Mouse (Mus musculus) G1E (cell line): ENCODE results near the gene Rab43. TPM values are rescaled to one million over a fixed set of nuclear protein-coding genes. Genes with fewer than 3 reads are reported as not detected.

Experiments used
- ATAC-seq: 2 replicates; pipeline ENCODE4 v1.8.0; 2016; ENCODE audit warnings: mild to moderate bottlenecking; ENCODE audit not compliant: insufficient number of reproducible peaks, poor library complexity, low FRiP score, severe bottlenecking; ENCODE audit errors: extremely low read depth
- DNase-seq: peaks from one replicate; pipeline ENCODE4 v3.0.0; 2012; ENCODE audit warnings: low spot score
- H3K27me3 ChIP-seq: 2 replicates; pipeline ENCODE4 v1.6.1; 2012; ENCODE audit warnings: mild to moderate bottlenecking, low read length, inconsistent platforms; ENCODE audit not compliant: insufficient read depth
- H3K36me3 ChIP-seq: replicated peaks from 2 replicates; pipeline ENCODE3; 2012; ENCODE audit warnings: mild to moderate bottlenecking, inconsistent platforms
- H3K4me1 ChIP-seq: 2 replicates; pipeline ENCODE4 v1.6.1; 2012; ENCODE audit warnings: low read depth, low read length, inconsistent platforms, mixed read lengths; ENCODE audit not compliant: insufficient read depth
- H3K4me3 ChIP-seq: 2 replicates; pipeline ENCODE4 v1.5.1; 2012; ENCODE audit warnings: low read depth, mild to moderate bottlenecking, inconsistent platforms, low read length, moderate library complexity, mixed read lengths
- H3K9me3 ChIP-seq: replicated peaks from 2 replicates; pipeline ENCODE4 v1.6.1; 2012; ENCODE audit warnings: inconsistent platforms
- CTCF ChIP-seq: IDR thresholded peaks from 2 replicates; pipeline ENCODE4 v1.5.1; 2012; ENCODE audit warnings: low read depth, low read length, inconsistent platforms, mixed read lengths
- GATA1 ChIP-seq: IDR thresholded peaks from 2 replicates; pipeline ENCODE4 v1.6.1; 2012; ENCODE audit warnings: borderline replicate concordance, low read length, inconsistent platforms, mixed read lengths
- GATA2 ChIP-seq: IDR thresholded peaks from 2 replicates; pipeline ENCODE4 v1.6.1; 2012; ENCODE audit warnings: low read depth, low read length, inconsistent platforms, borderline replicate concordance
- POLR2AphosphoS5 ChIP-seq: IDR thresholded peaks from 2 replicates; pipeline ENCODE4 v1.6.1; 2012; ENCODE audit warnings: low read depth, low read length, inconsistent platforms; ENCODE audit not compliant: insufficient replicate concordance
- TAL1 ChIP-seq: conservative IDR thresholded peaks from 2 replicates; pipeline ENCODE4 v1.6.1; 2012; ENCODE audit warnings: low read depth, low read length, inconsistent platforms, mixed read lengths
- polyA plus RNA-seq: library from polyadenylated mRNA; stranded (reverse); fragments of >175 nt; gene quantifications from 2 replicates; pipeline ENCODE4 v1.2.3, GENCODE M21; 2012
- total RNA-seq, 2 experiments: library from RNA; stranded (forward) in 1 of 2; stranded (reverse) in 1 of 2; fragments of 200-1000 nt in 1 of 2; fragments of >200 nt in 1 of 2; fragmentation: Nextera tagmentation in 1 of 2; gene quantifications; 2 replicates each; pipeline ENCODE4 v1.2.3; 2014 to 2017

Rab43 gene
- total RNA-seq (2014; fragmentation: Nextera tagmentation) (20.1 and 34.8 TPM in 2 replicates), total RNA-seq (2017) (11.5 and 15.5 TPM in 2 replicates), polyA plus RNA-seq (30.8 and 62.5 TPM in 2 replicates)

DNA sequence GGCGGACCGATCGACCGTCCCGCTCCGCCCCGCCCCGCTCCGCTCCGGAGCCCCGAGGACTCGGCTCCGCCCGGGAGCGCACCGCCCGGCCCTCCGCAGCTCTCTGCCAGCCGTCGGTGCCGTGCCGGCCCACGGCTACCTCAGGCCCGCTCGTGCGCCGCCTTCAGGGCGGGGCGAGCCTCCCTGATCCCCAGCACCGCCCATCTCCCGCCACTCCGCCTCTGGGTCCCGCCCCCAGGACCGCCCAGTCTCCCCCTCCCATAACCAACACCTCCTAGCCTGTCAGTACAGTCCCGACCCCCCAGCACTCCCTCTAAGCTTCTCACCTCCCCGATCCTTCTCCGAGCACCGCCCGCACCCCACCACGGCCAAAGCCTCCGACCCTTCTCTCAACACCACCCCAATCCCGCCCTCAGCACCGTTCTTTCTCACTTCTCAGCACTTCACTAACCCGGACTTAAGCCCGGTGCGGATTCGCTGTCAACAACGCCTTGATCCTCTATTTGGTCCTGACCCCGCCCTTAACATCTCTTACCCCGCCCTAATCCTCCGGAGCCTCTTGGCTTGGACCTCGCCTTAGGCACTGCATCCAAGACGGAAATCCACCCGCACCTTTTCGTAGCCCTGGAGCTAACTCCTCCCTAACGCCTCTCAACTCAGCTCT lies at the start of gene Rab43:
Gene Rab43 (minus strand): TSS at position 490 of the 664 bp plus-strand sequence.
- Histone ChIP-seq H3K27me3 (no peaks in the 10 kb centered on the region), H3K4me3 (peak within 1 kb of the TSS; percentile 79), H3K9me3 (no peaks in the 10 kb centered on the region), H3K36me3 (peaks cover 73% of the 10 kb centered on the region), H3K4me1 (peaks cover 51% of the 10 kb centered on the region)
- DNase-seq (peak; percentile 88), ATAC-seq (peak; percentile 74)
- TF ChIP-seq POLR2AphosphoS5: no peak
- no peak for TF ChIP-seq GATA1
- no peak for TF ChIP-seq CTCF
- TF ChIP-seq GATA2: no peak
- no peak for TF ChIP-seq TAL1

DNA sequence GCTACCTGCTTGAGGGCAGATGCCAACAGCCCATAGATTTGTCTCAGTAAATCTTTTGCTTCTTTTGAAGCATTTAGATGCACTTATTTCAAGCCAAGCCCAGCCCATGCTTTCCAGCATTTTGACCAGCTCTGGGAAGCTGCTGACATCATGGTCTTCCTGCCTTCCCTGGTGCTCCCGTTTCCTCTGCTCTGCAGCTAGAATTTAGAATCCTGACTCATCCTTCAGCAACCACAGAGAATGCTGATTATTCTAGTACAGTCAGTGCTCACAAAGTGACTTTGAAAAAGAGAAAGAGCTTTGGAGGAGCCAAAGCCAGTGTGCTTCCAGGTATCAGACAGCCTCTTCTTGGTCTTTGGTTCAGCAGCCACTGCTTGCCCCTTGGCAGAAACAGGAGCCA lies 45.1 kb upstream of the Rab43 start:
- H3K27me3 ChIP-seq: peaks cover 13% of the 10 kb centered on the region
- no peaks in the 10 kb centered on the region for H3K36me3 ChIP-seq
- H3K4me1 ChIP-seq: peaks cover 18% of the 10 kb centered on the region
- H3K4me3 ChIP-seq: no peak overlapping the region
- no peaks in the 10 kb centered on the region for H3K9me3 ChIP-seq
- TF ChIP-seq GATA1 (no peak), GATA2 (no peak), TAL1 (no peak), POLR2AphosphoS5 (no peak), CTCF (no peak)
- ATAC-seq (no peak), DNase-seq (no peak)

DNA sequence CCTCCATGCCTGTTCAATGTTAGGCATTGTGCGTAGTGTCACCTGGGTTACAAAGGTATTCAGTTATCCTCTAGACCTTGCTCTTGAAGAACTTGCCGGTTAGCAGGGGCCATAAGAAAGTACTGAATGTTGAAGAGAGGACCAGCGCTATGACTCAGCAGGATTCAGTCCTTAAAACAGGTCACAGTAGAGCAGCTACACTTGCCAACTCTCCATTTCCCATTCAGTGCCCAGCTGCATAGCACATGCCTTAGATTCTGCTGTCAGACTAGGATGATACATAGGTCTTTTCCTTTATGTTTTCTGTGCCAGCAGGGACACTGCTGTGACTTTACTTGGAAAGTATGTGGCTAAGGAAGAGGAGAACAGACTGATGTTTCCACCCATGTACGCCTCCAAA lies 41.5 kb upstream of the Rab43 start:
- Histone ChIP-seq H3K27me3 (peaks cover 11% of the 10 kb centered on the region), H3K9me3 (no peaks in the 10 kb centered on the region), H3K4me1 (peaks cover 32% of the 10 kb centered on the region), H3K4me3 (no peak overlapping the region), H3K36me3 (peaks cover 6% of the 10 kb centered on the region)
- DNase-seq (no peak), ATAC-seq (no peak)
- TF ChIP-seq GATA1 (no peak), TAL1 (no peak), POLR2AphosphoS5 (no peak), GATA2 (no peak), CTCF (no peak)

GRCm38 (mm10) chr6:87851871-87852270 lies 39.9 kb upstream of the Rab43 start:
- H3K4me3 ChIP-seq: no peak overlapping the region
- ATAC-seq (no peak), DNase-seq (no peak)
- peaks cover 21% of the 10 kb centered on the region for H3K36me3 ChIP-seq
- no peak for TF ChIP-seq GATA1
- TF ChIP-seq TAL1: no peak
- no peak for TF ChIP-seq CTCF
- no peak for TF ChIP-seq GATA2
- TF ChIP-seq POLR2AphosphoS5: no peak
- H3K9me3 ChIP-seq: no peaks in the 10 kb centered on the region
- H3K4me1 ChIP-seq: peaks cover 45% of the 10 kb centered on the region
- H3K27me3 ChIP-seq: peaks cover 2% of the 10 kb centered on the region; the same call in 1 of the 2 replicates

DNA sequence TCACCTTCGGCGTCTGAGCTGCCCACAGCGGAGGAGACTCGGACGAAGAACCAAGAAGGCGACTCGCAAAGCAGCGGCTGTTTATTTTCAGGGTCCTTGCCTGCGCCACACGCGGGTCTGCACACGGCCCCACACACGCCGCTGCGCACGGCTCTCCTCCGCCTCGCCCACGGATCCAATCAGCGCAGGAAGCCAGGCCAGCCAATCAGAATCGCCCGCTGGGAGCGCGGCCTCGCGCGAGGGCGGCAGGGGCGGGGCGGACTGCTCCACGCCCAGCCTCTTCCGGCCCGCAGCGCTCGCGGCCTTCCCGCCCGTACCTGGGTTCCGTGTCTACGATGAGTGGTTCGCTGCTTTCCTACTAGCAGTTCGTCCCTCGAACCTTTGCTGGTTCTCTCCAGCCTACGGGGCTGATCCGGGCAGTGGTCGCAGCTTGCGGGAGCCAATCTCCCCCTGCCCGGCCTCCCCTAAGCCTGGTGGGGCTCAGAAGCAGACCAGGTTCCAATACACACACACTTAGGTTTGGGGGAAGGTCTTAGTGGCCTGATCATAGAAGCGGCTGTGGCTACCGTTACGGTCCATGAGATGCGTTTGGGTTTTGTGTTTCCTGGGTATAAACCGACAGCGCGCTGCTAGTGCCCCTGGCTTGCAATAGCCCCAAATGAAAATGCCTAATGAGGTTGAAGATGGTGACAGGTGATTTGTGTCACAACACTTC lies 39.1 kb upstream of the Rab43 start, which contains the start of gene Cnbp:
Gene Cnbp (minus strand): TSS at position 207 of the 715 bp plus-strand sequence.
- Histone ChIP-seq H3K9me3 (no peaks in the 10 kb centered on the region), H3K4me1 (peaks cover 50% of the 10 kb centered on the region), H3K4me3 (peak within 1 kb of the TSS; percentile 100), H3K27me3 (no peaks in the 10 kb centered on the region), H3K36me3 (peaks cover 29% of the 10 kb centered on the region)
- peak; percentile 90 for DNase-seq
- TF ChIP-seq POLR2AphosphoS5: no peak
- no peak for TF ChIP-seq CTCF
- TF ChIP-seq TAL1: no peak
- no peak for TF ChIP-seq GATA1
- no peak for TF ChIP-seq GATA2
- ATAC-seq: peak; percentile 80

- DNase-seq (no peak), ATAC-seq (no peak)
- H3K4me3 ChIP-seq: peak overlapping the region; percentile 100
- no peaks in the 10 kb centered on the region for H3K9me3 ChIP-seq
- TF ChIP-seq GATA2 (no peak), POLR2AphosphoS5 (no peak), TAL1 (no peak), CTCF (no peak), GATA1 (no peak)
- no peaks in the 10 kb centered on the region for H3K27me3 ChIP-seq
- peaks cover 54% of the 10 kb centered on the region for H3K4me1 ChIP-seq
- peaks cover 37% of the 10 kb centered on the region for H3K36me3 ChIP-seq
Observed at GRCm38 (mm10) chr6:87850155-87850899, 38.4 kb upstream of the Rab43 start.
